Mouse (Mus musculus) CD4-positive, CD25-positive, alpha-beta regulatory T cell (primary cell): ENCODE data around the gene Cd68. TPM values are rescaled to one million over a fixed set of nuclear protein-coding genes. Genes with fewer than 3 reads are reported as not detected.

ENCODE experiments used
- polyA plus RNA-seq: library from polyadenylated mRNA; unstranded; fragments of 100-300 nt; shearing (Covaris generic); gene quantifications from one replicate; pipeline ENCODE4 v1.2.1, GENCODE M21; 2017

Cd68 gene
- 4.3 TPM for polyA plus RNA-seq

DNA sequence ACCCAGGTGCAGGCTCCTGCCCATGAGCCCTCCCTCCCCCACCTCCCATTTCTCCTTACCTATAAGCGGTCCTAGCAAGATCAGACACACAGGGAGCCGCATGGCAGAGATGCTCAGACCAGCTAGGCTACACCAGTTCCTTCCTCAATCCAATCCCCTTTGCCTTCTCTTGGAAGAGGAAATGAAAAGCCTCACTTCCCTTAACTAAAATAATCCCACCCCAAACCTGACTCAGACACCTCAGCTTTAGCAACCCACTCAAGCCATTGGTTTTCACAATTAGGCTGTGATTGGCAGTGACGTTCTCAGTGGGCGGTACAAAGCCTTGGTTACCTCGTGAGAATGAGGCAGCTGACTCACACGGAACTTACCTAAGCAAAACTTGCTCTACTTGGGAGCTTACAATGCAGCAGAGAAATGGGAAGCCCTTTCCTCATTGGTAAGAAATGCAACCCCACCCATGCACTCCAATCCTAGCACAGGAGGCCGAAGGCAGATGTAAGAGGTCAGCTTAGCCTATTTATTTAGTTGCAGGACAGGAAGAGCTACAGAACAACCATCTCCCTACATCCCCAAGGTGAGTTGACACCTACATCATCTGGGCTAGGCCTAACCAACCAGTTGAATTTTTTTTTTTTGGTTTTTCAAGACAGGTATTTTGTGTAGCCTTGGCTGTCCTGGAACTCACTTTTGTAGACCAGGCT, at the start of gene Cd68:
Gene Cd68 (minus strand): TSS at position 193 of the 704 bp plus-strand sequence.

GRCm38 (mm10) chr11:69695361-69696181, 29.6 kb upstream of the Cd68 start, which contains the start of the genes Tnfsf12 and Tnfsfm13:
Gene Tnfsf12, minus strand, starts transcription at chr11:69695849.
Gene Tnfsfm13, minus strand, starts transcription at chr11:69696098.

GRCm38 (mm10) chr11:69685526-69686148, 19.7 kb upstream of the Cd68 start, which contains the start of gene Tnfsf13:
Gene Tnfsf13, minus strand, starts transcription at chr11:69685784.

DNA sequence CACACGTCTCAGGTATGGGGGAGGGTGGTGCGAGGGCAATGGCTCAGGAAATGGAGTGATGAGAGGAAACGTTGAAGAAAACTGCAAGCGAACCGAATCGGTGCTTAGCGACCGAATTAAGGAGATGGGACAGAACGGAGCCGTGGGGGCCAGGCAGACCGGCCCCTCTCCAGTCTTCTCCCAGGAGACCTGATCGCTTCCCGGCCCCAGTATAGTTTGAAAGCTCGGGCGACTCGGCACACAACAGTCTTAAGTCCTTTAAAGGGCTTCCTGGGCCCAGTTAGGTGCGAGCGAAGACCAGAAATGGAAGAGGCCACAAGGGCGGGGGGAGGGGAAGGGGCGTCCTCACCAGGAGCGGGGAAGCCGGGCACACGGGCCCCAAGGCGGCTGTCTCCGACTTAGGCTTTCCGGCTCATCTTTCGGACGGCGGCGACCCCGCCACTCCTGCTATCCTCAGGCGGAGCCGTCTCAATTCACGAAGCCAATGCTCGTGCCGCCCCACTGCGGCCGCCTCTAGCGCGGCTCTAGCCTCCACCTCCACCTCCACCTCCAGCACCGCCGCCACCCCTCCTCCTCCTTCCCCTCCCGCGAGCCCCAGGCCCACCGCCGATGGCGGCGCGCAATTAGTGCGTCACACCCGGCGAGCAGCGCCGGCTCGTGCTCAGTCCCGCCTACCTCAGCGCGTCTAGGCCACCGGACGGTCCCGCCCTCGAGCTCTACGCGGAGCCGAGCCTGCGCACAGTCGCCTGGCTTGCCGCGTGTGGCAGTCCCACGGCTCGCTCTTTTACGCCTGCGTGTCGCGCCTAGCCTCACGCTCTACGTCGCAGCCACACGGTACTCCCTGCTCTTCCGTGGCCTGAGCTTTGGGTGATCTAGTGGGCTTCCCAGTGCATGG, 15.6 kb upstream of the Cd68 start, which contains the start of gene Senp3:
Gene Senp3 (minus strand): TSS at position 771 of the 895 bp plus-strand sequence.

GRCm38 (mm10) chr11:69672211-69672706, 6.3 kb upstream of the Cd68 start, which contains the start of gene Eif4a1:
Gene Eif4a1, minus strand, starts transcription at chr11:69672423.

DNA sequence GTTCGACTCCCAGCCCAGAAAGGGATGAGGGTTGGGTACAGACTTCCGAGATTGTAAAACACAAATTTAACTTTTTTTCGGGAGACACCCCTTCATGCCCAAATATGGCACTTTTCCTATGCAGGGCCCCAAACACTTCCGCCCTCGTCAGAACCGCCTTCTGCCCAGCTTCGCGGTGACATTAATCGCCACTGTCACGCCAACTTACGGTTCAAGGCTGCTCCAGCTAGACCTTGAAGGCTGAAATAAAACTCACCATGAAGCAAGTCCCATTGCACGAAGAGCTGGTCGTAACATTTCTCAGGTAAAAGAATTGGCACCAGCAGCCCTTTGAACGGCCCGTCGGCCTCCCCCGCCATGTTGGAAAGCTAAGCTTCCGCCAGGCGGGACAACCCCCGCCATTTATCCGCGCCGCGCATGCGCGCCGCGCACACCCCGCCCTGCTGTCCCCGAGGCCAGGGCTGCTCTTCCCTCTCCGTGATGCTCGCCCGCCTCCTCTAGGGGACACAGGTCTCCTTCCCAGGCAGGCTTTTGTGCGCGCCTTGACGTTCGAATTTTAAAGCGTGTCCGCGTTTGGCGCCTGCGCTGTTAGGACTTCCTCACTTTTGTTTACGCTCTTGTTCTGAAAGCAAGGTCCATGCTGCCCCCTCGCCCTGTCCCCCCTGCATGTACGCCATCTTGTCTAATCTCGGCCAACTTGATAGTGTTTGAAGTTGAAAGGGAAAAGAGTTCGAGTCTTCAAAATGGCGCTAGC, 3.6 kb downstream of the Cd68 start, which contains the start of gene Mpdu1:
Gene Mpdu1 (minus strand): TSS at position 430 of the 754 bp plus-strand sequence.

DNA sequence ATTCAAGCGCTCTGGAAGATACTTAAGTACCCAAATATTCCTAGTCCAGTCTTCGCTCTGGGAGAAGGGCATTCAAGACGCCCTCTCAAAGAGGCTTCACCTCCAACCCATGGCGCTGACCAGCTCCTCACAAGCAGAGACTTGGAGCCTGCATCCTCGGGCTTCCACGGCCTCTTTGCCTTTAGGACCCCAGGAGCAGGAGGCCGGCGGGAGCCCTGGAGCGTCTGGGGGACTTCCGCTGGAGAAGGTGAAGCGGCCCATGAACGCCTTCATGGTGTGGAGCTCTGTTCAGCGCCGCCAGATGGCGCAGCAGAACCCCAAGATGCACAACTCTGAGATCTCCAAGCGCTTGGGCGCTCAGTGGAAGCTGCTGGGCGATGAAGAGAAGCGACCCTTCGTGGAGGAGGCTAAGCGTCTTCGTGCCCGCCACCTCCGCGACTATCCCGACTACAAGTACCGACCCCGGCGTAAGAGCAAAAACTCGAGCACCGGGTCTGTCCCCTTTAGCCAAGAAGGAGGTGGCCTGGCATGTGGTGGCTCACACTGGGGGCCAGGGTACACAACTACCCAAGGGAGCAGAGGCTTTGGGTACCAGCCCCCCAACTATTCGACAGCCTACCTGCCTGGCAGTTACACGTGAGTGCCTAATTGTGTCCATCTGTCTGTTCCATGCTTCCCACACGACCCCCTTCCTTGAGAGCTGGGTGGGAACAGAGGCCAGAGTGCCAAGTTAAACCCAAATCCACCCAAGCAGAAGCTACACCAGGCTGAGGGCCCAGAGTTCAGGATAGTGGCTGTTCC, 10.5 kb downstream of the Cd68 start, which contains the start of gene Sox15:
Gene Sox15 (plus strand): TSS at position 51 of the 801 bp plus-strand sequence.

GRCm38 (mm10) chr11:69632284-69633089, 33.5 kb downstream of the Cd68 start, which contains the start of gene Fxr2:
Gene Fxr2, plus strand, starts transcription at chr11:69632990.

DNA sequence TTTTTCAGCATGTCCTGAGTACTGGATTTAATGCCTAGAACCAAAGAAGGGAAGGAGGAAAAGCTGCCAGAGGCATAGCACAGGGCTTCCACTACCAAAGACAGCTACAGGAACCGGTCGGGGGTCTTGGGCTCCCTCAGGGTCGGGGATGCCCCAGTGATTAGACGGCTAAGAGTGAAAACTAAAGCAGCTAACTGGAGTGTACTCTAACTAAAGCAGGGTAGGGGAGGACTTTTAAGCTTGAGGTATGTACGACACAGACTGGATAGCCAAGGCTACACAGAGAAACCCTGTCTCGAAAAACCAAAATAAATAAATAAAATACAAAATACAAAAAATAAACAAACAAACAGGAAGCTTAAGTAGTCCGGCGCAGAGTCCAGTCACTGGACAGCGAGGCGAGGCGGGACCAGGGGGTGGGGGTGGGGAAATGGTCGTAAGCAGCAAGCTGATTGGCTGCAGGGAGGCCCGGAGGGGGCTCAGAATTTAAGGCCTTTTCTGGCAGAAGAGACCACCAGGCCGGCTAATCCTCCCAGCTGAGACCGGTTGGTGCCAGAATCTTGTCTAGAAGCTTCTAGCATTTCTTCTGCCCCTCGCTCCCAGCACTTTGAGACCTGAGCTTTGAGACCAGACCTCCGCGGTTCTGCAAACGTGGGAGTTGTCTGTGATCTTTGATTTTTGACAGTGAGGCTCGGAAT, 44.2 kb downstream of the Cd68 start, which contains the start of gene Sat2:
Gene Sat2 (plus strand): TSS at position 454 of the 698 bp plus-strand sequence.

DNA sequence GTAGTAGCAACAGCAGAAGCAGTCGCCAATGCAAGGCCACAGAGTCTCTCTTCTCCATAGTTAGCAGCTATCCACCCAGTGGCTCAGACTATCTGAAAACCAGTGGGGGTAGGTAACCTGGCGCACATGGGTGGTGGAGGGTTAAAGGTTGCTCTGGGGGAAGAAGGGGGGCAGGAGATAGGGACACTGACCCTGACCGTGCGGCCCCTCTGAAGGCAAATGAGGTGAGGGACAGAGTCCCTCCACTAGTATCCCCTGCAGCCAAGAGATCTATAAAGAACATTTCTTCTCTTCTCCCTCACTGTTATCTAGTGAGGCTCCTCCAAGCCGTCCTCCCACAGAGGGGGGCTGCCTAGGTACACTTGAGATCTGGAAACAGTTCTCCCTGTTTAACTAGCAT, 48.1 kb downstream of the Cd68 start, which contains the start of gene Shbg:
Gene Shbg (minus strand): TSS at position 101 of the 400 bp plus-strand sequence.

Other genes with a start within 250 kb of the Cd68 start
- 0.01 TPM for gene Dnah2, start 117.0 kb downstream of the Cd68 start, polyA plus RNA-seq
- 0.47 TPM for gene Efnb3, start 105.9 kb downstream of the Cd68 start, polyA plus RNA-seq
- 25.6 TPM for gene Wrap53, start 85.9 kb downstream of the Cd68 start, polyA plus RNA-seq
- 239 TPM for gene Trp53, start 85.8 kb downstream of the Cd68 start, polyA plus RNA-seq
- not detected for gene Atp1b2, start 60.2 kb downstream of the Cd68 start, polyA plus RNA-seq
- gene Shbg, start 48.2 kb downstream of the Cd68 start, polyA plus RNA-seq, result not detected
- not detected for gene Sat2, start 44.1 kb downstream of the Cd68 start, polyA plus RNA-seq
- gene Fxr2, start 33.2 kb downstream of the Cd68 start, polyA plus RNA-seq, result 63.2 TPM
- gene Sox15, start 10.8 kb downstream of the Cd68 start, polyA plus RNA-seq, result not detected
- gene Mpdu1, start 3.5 kb downstream of the Cd68 start, polyA plus RNA-seq, result 66.0 TPM
- gene Eif4a1, start 6.3 kb upstream of the Cd68 start, polyA plus RNA-seq, result 654 TPM
- gene Senp3, start 15.9 kb upstream of the Cd68 start, polyA plus RNA-seq, result 43.8 TPM
- gene Tnfsf13, start 19.6 kb upstream of the Cd68 start, polyA plus RNA-seq, result not detected
- gene Tnfsf12, start 29.7 kb upstream of the Cd68 start, polyA plus RNA-seq, result not detected
- gene Tnfsfm13, start 29.9 kb upstream of the Cd68 start, polyA plus RNA-seq, result not detected
- gene Polr2a, start 92.5 kb upstream of the Cd68 start, polyA plus RNA-seq, result 50.4 TPM
- 0.12 TPM for gene Slc35g3, start 95.8 kb upstream of the Cd68 start, polyA plus RNA-seq
- gene Zbtb4, start 99.8 kb upstream of the Cd68 start, polyA plus RNA-seq, result 5.5 TPM
- 3.7 TPM for gene Chrnb1, start 129.8 kb upstream of the Cd68 start, polyA plus RNA-seq
- not detected for gene Fgf11, start 135.7 kb upstream of the Cd68 start, polyA plus RNA-seq
- gene Tmem102, start 139.5 kb upstream of the Cd68 start, polyA plus RNA-seq, result not detected
- not detected for gene Gm39566, start 149.1 kb upstream of the Cd68 start, polyA plus RNA-seq
- gene Spem2, start 152.3 kb upstream of the Cd68 start, polyA plus RNA-seq, result not detected
- gene Spem1, start 156.0 kb upstream of the Cd68 start, polyA plus RNA-seq, result not detected
- gene Nlgn2, start 171.6 kb upstream of the Cd68 start, polyA plus RNA-seq, result 0.85 TPM
- gene Tmem256, start 172.4 kb upstream of the Cd68 start, polyA plus RNA-seq, result 77.8 TPM
- gene Plscr3, start 180.2 kb upstream of the Cd68 start, polyA plus RNA-seq, result 32.7 TPM
- gene Tnk1, start 192.6 kb upstream of the Cd68 start, polyA plus RNA-seq, result not detected
- gene Tmem95, start 211.9 kb upstream of the Cd68 start, polyA plus RNA-seq, result not detected
- 1.3 TPM for gene Kctd11, start 215.3 kb upstream of the Cd68 start, polyA plus RNA-seq
- gene Acap1, start 229.4 kb upstream of the Cd68 start, polyA plus RNA-seq, result 552 TPM
- 4.4 TPM for gene 2810408A11Rik, start 234.8 kb upstream of the Cd68 start, polyA plus RNA-seq
- 7.7 TPM for gene Neurl4, start 234.9 kb upstream of the Cd68 start, polyA plus RNA-seq
- gene Gps2, start 247.7 kb upstream of the Cd68 start, polyA plus RNA-seq, result 203 TPM